Mouse (Mus musculus) CH12.LX (cell line): ENCODE measurements around the gene Actl9. TPM values are rescaled to one million over a fixed set of nuclear protein-coding genes. Genes with fewer than 3 reads are reported as not detected.
A peak's percentile ranks its signal among the peaks of the same experiment; 100 is the strongest.

Experiments used
- DNase-seq: peaks from one replicate; pipeline ENCODE4 v3.0.0-alpha.2; 2013; ENCODE audit errors: extremely low read depth
- H3K27ac ChIP-seq: 2 replicates; pipeline ENCODE4 v1.5.1; 2012; ENCODE audit warnings: low read depth, mild to moderate bottlenecking, control low read depth, moderate library complexity; ENCODE audit not compliant: insufficient read depth
- H3K27me3 ChIP-seq: replicated peaks from 2 replicates; pipeline ENCODE3; 2012; ENCODE audit warnings: inconsistent platforms
- H3K36me3 ChIP-seq, 2 experiments: replicated peaks in 1 of 2; 2 replicates each; pipeline versions ENCODE3 to v1.6.1; 2012; ENCODE audit warnings: inconsistent platforms in 1 of 2, low read length in 1 of 2, mild to moderate bottlenecking in 1 of 2, mixed read lengths in 1 of 2, moderate library complexity in 1 of 2; ENCODE audit not compliant: control insufficient read depth in 1 of 2, insufficient read depth in 1 of 2
- H3K4me1 ChIP-seq, 2 experiments: 2 replicates each; pipeline ENCODE4 v1.6.1; 2012; ENCODE audit warnings: inconsistent platforms in 1 of 2, moderate library complexity in 1 of 2; ENCODE audit not compliant: insufficient read depth in 2 of 2, control insufficient read depth in 1 of 2
- H3K4me2 ChIP-seq: 2 replicates; pipeline ENCODE4 v1.6.1; 2012; ENCODE audit warnings: low read depth, mild to moderate bottlenecking, control low read depth; ENCODE audit not compliant: poor library complexity, insufficient read depth, severe bottlenecking
- H3K4me3 ChIP-seq, 3 experiments: fragments of 150-350 bp in 1 of 3; sonication (generic) in 1 of 3; replicated peaks in 1 of 3; 2 replicates each; pipeline versions ENCODE3 to v1.5.1; 2011 to 2012; ENCODE audit warnings: low read depth in 2 of 3, low read length in 2 of 3, mild to moderate bottlenecking in 2 of 3, moderate library complexity in 2 of 3, control low read depth in 1 of 3, improper control_type of control experiment in 1 of 3, inconsistent platforms in 1 of 3, mixed read lengths in 1 of 3; ENCODE audit not compliant: poor library complexity in 1 of 3
- H3K79me2 ChIP-seq: replicated peaks from 2 replicates; pipeline ENCODE4 v1.6.1; 2012; ENCODE audit warnings: mild to moderate bottlenecking, moderate library complexity; ENCODE audit not compliant: control insufficient read depth, poor library complexity, insufficient read depth, severe bottlenecking; ENCODE audit errors: extremely low read depth
- H3K9ac ChIP-seq: 2 replicates; pipeline ENCODE4 v1.6.1; 2012; ENCODE audit warnings: low read depth, mild to moderate bottlenecking, control low read depth, moderate library complexity; ENCODE audit not compliant: insufficient read depth
- H3K9me3 ChIP-seq: replicated peaks from 2 replicates; pipeline ENCODE3; 2012; ENCODE audit warnings: low read length, inconsistent platforms, mixed read lengths
- BHLHE40 ChIP-seq: IDR thresholded peaks from 2 replicates; pipeline ENCODE4 v1.6.1; 2011; ENCODE audit warnings: mild to moderate bottlenecking, low read depth, low read length, improper control_type of control experiment
- CHD1 ChIP-seq: IDR thresholded peaks from 2 replicates; pipeline ENCODE4 v1.6.1; 2012; ENCODE audit warnings: low read depth, low read length, improper control_type of control experiment, inconsistent platforms
- CHD2 ChIP-seq: IDR thresholded peaks from 2 replicates; pipeline ENCODE4 v1.6.1; 2011; ENCODE audit warnings: low read length, improper control_type of control experiment
- CTCF ChIP-seq, 2 experiments: IDR thresholded peaks in 1 of 2; conservative IDR thresholded peaks in 1 of 2; 2 replicates each; pipeline ENCODE4 v1.5.1; 2011 to 2012; ENCODE audit warnings: low read depth in 2 of 2, low read length in 2 of 2, improper control_type of control experiment in 1 of 2, inconsistent platforms in 1 of 2, mild to moderate bottlenecking in 1 of 2, moderate library complexity in 1 of 2
- E2F4 ChIP-seq: IDR thresholded peaks from 2 replicates; pipeline ENCODE4 v1.6.1; 2011; ENCODE audit warnings: low read depth, low read length, improper control_type of control experiment; ENCODE audit not compliant: insufficient replicate concordance
- ELF1 ChIP-seq: IDR thresholded peaks from 2 replicates; pipeline ENCODE4 v1.6.1; 2014; ENCODE audit warnings: low read depth, mild to moderate bottlenecking, inconsistent platforms, low read length, improper control_type of control experiment
- EP300 ChIP-seq: IDR thresholded peaks from 2 replicates; pipeline ENCODE4 v1.6.1; 2011; ENCODE audit warnings: low read length, improper control_type of control experiment
- ETS1 ChIP-seq: conservative IDR thresholded peaks from 2 replicates; pipeline ENCODE4 v1.6.1; 2012; ENCODE audit warnings: low read depth, mild to moderate bottlenecking, inconsistent platforms, low read length, improper control_type of control experiment, moderate library complexity
- GABPA ChIP-seq: IDR thresholded peaks from 2 replicates; pipeline ENCODE4 v1.6.1; 2012; ENCODE audit warnings: low read depth, low read length, improper control_type of control experiment, inconsistent platforms; ENCODE audit not compliant: insufficient replicate concordance
- HCFC1 ChIP-seq: IDR thresholded peaks from 2 replicates; pipeline ENCODE4 v1.6.1; 2012; ENCODE audit warnings: low read depth, mild to moderate bottlenecking, inconsistent platforms, low read length, improper control_type of control experiment
- IRF4 ChIP-seq: IDR thresholded peaks from 2 replicates; pipeline ENCODE4 v1.6.1; 2014; ENCODE audit warnings: low read depth, mild to moderate bottlenecking, inconsistent platforms, low read length, improper control_type of control experiment
- JUN ChIP-seq: IDR thresholded peaks from 2 replicates; pipeline ENCODE4 v1.6.1; 2011; ENCODE audit warnings: low read depth, mild to moderate bottlenecking, low read length, improper control_type of control experiment, moderate library complexity; ENCODE audit not compliant: insufficient read depth
- JUND ChIP-seq: conservative IDR thresholded peaks from 2 replicates; pipeline ENCODE4 v1.6.1; 2011; ENCODE audit warnings: low read depth, low read length, improper control_type of control experiment
- KAT2A ChIP-seq: IDR thresholded peaks from 2 replicates; pipeline ENCODE4 v1.6.1; 2012; ENCODE audit warnings: low read length, improper control_type of control experiment, inconsistent platforms; ENCODE audit not compliant: insufficient replicate concordance
- MAFK ChIP-seq: IDR thresholded peaks from 2 replicates; pipeline ENCODE4 v1.6.1; 2011; ENCODE audit warnings: low read length, improper control_type of control experiment; ENCODE audit not compliant: insufficient replicate concordance
- MEF2A ChIP-seq: IDR thresholded peaks from 2 replicates; pipeline ENCODE4 v1.6.1; 2014; ENCODE audit warnings: low read depth, mild to moderate bottlenecking, inconsistent platforms, low read length, improper control_type of control experiment, borderline replicate concordance
- MXI1 ChIP-seq: IDR thresholded peaks from 2 replicates; pipeline ENCODE4 v1.6.1; 2011; ENCODE audit warnings: mild to moderate bottlenecking, low read depth, low read length, improper control_type of control experiment
- NELFE ChIP-seq: IDR thresholded peaks from 2 replicates; pipeline ENCODE4 v1.6.1; 2011; ENCODE audit warnings: low read depth, low read length, improper control_type of control experiment
- NRF1 ChIP-seq: IDR thresholded peaks from 2 replicates; pipeline ENCODE4 v1.6.1; 2014; ENCODE audit warnings: low read depth, mild to moderate bottlenecking, inconsistent platforms, low read length, improper control_type of control experiment, moderate library complexity
- PAX5 ChIP-seq: IDR thresholded peaks from 2 replicates; pipeline ENCODE4 v1.6.1; 2012; ENCODE audit warnings: low read length, inconsistent platforms, mixed read lengths
- POLR2A ChIP-seq: IDR thresholded peaks from 2 replicates; pipeline ENCODE4 v1.6.1; 2011; ENCODE audit warnings: low read depth, mild to moderate bottlenecking, improper control_type of control experiment, low read length
- RCOR1 ChIP-seq: conservative IDR thresholded peaks from 2 replicates; pipeline ENCODE4 v1.6.1; 2012; ENCODE audit warnings: low read depth, mild to moderate bottlenecking, inconsistent platforms, low read length, improper control_type of control experiment
- SIN3A ChIP-seq: IDR thresholded peaks from 2 replicates; pipeline ENCODE4 v1.6.1; 2012; ENCODE audit warnings: low read length, improper control_type of control experiment, inconsistent platforms
- TBP ChIP-seq: conservative IDR thresholded peaks from 2 replicates; pipeline ENCODE4 v1.6.1; 2011; ENCODE audit warnings: low read depth, low read length, improper control_type of control experiment
- TCF12 ChIP-seq: IDR thresholded peaks from 2 replicates; pipeline ENCODE4 v1.6.1; 2014; ENCODE audit warnings: low read depth, mild to moderate bottlenecking, inconsistent platforms, low read length, improper control_type of control experiment
- UBTF ChIP-seq: IDR thresholded peaks from 2 replicates; pipeline ENCODE4 v1.6.1; 2012; ENCODE audit warnings: low read depth, mild to moderate bottlenecking, inconsistent platforms, low read length, improper control_type of control experiment, moderate library complexity
- ZMIZ1 ChIP-seq: IDR thresholded peaks from 2 replicates; pipeline ENCODE4 v1.6.1; 2012; ENCODE audit warnings: low read depth, mild to moderate bottlenecking, inconsistent platforms, low read length, improper control_type of control experiment
- ZNF384 ChIP-seq: IDR thresholded peaks from 2 replicates; pipeline ENCODE4 v1.6.1; 2012; ENCODE audit warnings: low read depth, low read length, improper control_type of control experiment, inconsistent platforms
- dilution Hi-C: fragments of 300-500 bp; cut with MboI; formaldehyde crosslinking; loops from 2 replicates; pipeline ENCODE4 v1.14.3; 2020; ENCODE audit warnings: low sequenced_read_pairs; ENCODE audit not compliant: extremely low pct_unique_long_range_greater_than_20kb, extremely low pct_ligation_motif_present
- in situ Hi-C: fragments of 300-500 bp; cut with MboI; formaldehyde crosslinking; loops from 3 replicates; pipeline ENCODE4 v1.14.3; 2019; ENCODE audit warnings: low sequenced_read_pairs, low pct_ligation_motif_present, low pct_unique_long_range_greater_than_20kb, mixed read lengths
- polyA plus RNA-seq: library from polyadenylated mRNA; unstranded; fragments of >175 nt; gene quantifications from 2 replicates; pipeline ENCODE4 v1.2.1, GENCODE M21; 2012; ENCODE audit warnings: low read depth; ENCODE audit not compliant: insufficient read length
- total RNA-seq, 2 experiments: library from RNA; depleted of rRNA; stranded (reverse); fragments of 300-350 nt in 1 of 2; fragments of >200 nt in 1 of 2; gene quantifications; 2 replicates each; pipeline ENCODE4 v1.2.3; 2012 to 2014

Actl9 gene
- total and polyA plus RNA-seq, 3 experiments: not detected

GRCm38 (mm10) chr17:33392271-33392670, 40.4 kb upstream of the Actl9 start:
- H3K79me2 ChIP-seq: peaks cover 34% of the 10 kb centered on the region
- H3K4me2 ChIP-seq: no peak overlapping the region
- dilution Hi-C loops: no loop called here
- no peak overlapping the region for H3K9ac ChIP-seq
- H3K9me3 ChIP-seq: no peaks in the 10 kb centered on the region
- peaks cover 0 to 32% of the 10 kb centered on the region in 2 experiments; a peak in 2 of 4 replicates for H3K4me1 ChIP-seq
- no peak for TF ChIP-seq NELFE
- no peak for TF ChIP-seq CTCF (conservative IDR thresholded peaks at IDR 0.05 in 1 of 2, IDR thresholded peaks at IDR 0.05 in 1 of 2; ENCODE audit: low read depth in 2 of 2, low read length in 2 of 2)
- TF ChIP-seq BHLHE40: no peak
- TF ChIP-seq MXI1: no peak
- no peak for TF ChIP-seq HCFC1
- no peak for TF ChIP-seq CHD1
- TF ChIP-seq NRF1: no peak
- no peak for TF ChIP-seq ETS1
- no peak for TF ChIP-seq POLR2A
- TF ChIP-seq TBP: no peak
- TF ChIP-seq IRF4: no peak
- TF ChIP-seq GABPA: no peak
- TF ChIP-seq UBTF: no peak
- TF ChIP-seq JUN: no peak
- TF ChIP-seq JUND: no peak
- in situ Hi-C loops: no loop called here
- H3K27me3 ChIP-seq: peaks cover 3% of the 10 kb centered on the region
- H3K27ac ChIP-seq: no peak overlapping the region
- DNase-seq: no peak
- H3K4me3 ChIP-seq: no peak overlapping the region
- H3K36me3 ChIP-seq: peaks cover 0 to 11% of the 10 kb centered on the region in 2 experiments

- peak; percentile 71 for TF ChIP-seq NELFE
- no peak for TF ChIP-seq MAFK
- 0 out of 2 replicates have a peak, but pooled peaks have one; percentile 53 for TF ChIP-seq ZMIZ1
- TF ChIP-seq SIN3A: peak; percentile 99
- no peak for TF ChIP-seq RCOR1
- TF ChIP-seq KAT2A: peak; percentile 71; the same call in 1 of the 2 replicates
- peak; percentile 28 for TF ChIP-seq TCF12
- peak; percentile 54; the same call in 1 of the 2 replicates for TF ChIP-seq ELF1
- TF ChIP-seq EP300: no peak
- peak; percentile 81 for TF ChIP-seq HCFC1
- peak; percentile 81 for TF ChIP-seq MXI1
- 0 out of 2 replicates have a peak, but pooled peaks have one; percentile 24 for TF ChIP-seq JUND
- TF ChIP-seq PAX5: no peak
- peak; percentile 91; the same call in 1 of the 2 replicates for TF ChIP-seq E2F4
- TF ChIP-seq CHD2: peak; percentile 86
- TF ChIP-seq POLR2A: peak; percentile 72
- TF ChIP-seq ZNF384: peak; percentile 99
- peak; percentile 76 for TF ChIP-seq TBP
- TF ChIP-seq BHLHE40: 0 out of 2 replicates have a peak, but pooled peaks have one; percentile 14
- 0 out of 2 replicates have a peak, but pooled peaks have one; percentile 17 for TF ChIP-seq MEF2A
- no peaks in the 10 kb centered on the region for H3K9me3 ChIP-seq
- dilution Hi-C loops: no loop called here
- in situ Hi-C loops: no loop called here
- peak within 1 kb of the TSS; percentile 87 to 95 (median 94) for H3K4me3 ChIP-seq
- H3K36me3 ChIP-seq: peaks cover 0 to 7% of the 10 kb centered on the region in 2 experiments
- peak within 1 kb of the TSS; percentile 77 for H3K4me2 ChIP-seq
- H3K9ac ChIP-seq: peak within 1 kb of the TSS; percentile 68
- H3K27me3 ChIP-seq: peaks cover 3% of the 10 kb centered on the region
- peaks cover 0 to 14% of the 10 kb centered on the region in 2 experiments; a peak in 2 of 4 replicates for H3K4me1 ChIP-seq
- peak; percentile 94 for DNase-seq
- H3K27ac ChIP-seq: no peak within 1 kb of the TSS
- H3K79me2 ChIP-seq: peaks cover 29% of the 10 kb centered on the region
These were observed 38.3 kb upstream of the Actl9 start, which contains the start of gene Zfp101 for GRCm38 (mm10) chr17:33394182-33395034. Gene Zfp101 (minus strand): TSS chr17:33394641.
